Mouse (Mus musculus): ENCODE results near the gene Ifi207.
"Not testable (repeated sequence)": the region's sequence is repeated elsewhere in the genome, so short reads cannot be mapped to it uniquely, and the experiment has no call there.

Ifi207 gene

GRCm38 (mm10) chr1:173741656-173742055, at the start of gene Ifi207:
TSS of gene Ifi207 (minus strand) at chr1:173741747.
- no peak for DNase-seq (ENCODE audit: low read depth, low spot score)

- DNase-seq (ENCODE audit: low read depth, low spot score) = not testable (repeated sequence)
Measured at GRCm38 (mm10) chr1:173773457-173773856, 31.9 kb upstream of the Ifi207 start.

- DNase-seq (ENCODE audit: low read depth, low spot score) = peak; percentile 4
Measured at GRCm38 (mm10) chr1:173766848-173767617, 25.5 kb upstream of the Ifi207 start, which contains the start of gene Ifi204. TSS of gene Ifi204 (minus strand) at chr1:173766943.

GRCm38 (mm10) chr1:173760032-173760431, 18.5 kb upstream of the Ifi207 start:
- DNase-seq (ENCODE audit: low read depth, low spot score) = not testable (repeated sequence)

DNA sequence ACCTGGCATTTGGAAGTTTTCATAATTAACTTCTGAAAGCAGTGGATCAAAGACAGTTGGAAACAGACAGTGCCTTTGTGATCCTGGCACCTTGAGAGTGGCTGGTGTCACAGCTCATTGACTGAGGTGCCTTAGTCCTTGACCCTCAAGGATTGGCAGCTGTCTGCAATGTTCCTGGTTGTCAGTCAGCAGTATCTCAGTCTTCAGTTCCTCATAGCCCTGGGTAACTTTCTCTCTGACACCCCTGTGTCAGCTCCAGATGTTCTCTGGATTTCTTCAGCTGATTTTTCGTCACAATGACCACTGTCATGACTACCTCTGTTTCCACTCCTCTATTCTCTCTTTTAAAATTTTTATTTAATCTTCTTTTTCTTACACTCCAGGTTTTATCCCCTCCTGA, 715 bp upstream of the Ifi207 start:
- no peak for DNase-seq (ENCODE audit: low read depth, low spot score)

DNA sequence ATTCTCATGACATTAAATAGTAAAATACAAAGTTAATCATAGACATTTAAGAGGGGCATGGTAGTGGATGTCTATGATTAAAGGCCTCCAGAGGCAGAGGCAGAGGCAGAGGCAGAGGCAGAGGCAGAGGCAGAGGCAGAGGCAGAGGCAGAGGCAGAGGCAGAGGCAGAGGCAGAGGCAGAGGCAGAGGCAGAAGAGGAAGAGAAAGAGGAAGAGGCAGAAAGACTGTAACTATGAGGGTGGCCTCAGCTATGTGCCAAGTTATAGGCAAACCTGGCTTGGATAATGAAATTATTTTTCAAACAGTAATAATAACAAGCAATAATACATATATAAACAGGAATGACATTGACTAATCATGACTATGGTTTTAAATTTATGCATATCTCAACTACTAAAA, 1.0 kb downstream of the Ifi207 start:
- no peak for DNase-seq (ENCODE audit: low read depth, low spot score)

- peak; percentile 33 for DNase-seq (ENCODE audit: low read depth, low spot score)
Measured at GRCm38 (mm10) chr1:173736986-173737385, 4.6 kb downstream of the Ifi207 start.

DNA sequence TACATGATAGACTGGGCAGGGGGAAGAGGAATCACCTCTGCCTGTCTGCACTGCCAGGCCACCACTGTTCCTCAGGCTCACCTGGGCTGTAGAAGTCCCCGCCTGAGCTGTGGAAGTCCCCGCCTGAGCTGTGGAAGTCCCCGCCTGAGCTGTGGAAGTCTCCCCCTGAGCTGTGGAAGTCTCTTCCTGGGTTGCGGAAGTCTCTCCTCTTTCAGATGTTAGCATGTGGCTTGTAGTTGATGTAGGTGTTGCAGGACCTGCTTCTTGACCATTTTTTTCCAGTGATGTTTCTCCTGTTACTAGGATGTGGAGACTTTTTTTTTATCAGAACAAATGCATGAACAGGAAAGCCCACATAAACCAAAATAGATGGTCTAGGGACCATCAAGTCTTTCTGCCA, 6.5 kb downstream of the Ifi207 start:
- DNase-seq (ENCODE audit: low read depth, low spot score) = not testable (repeated sequence)

- no peak for DNase-seq (ENCODE audit: low read depth, low spot score)
Measured at GRCm38 (mm10) chr1:173733219-173733618, 8.3 kb downstream of the Ifi207 start.

- DNase-seq (ENCODE audit: low read depth, low spot score) = peak; percentile 7
Measured at GRCm38 (mm10) chr1:173694270-173694669, 47.3 kb downstream of the Ifi207 start.

GRCm38 (mm10) chr1:173678605-173679004, 62.9 kb downstream of the Ifi207 start:
- DNase-seq (ENCODE audit: low read depth, low spot score) = not testable (repeated sequence)

- DNase-seq (ENCODE audit: low read depth, low spot score) = not testable (repeated sequence)
Measured at GRCm38 (mm10) chr1:173673458-173674097, 68.0 kb downstream of the Ifi207 start, which contains the start of gene Ifi208. TSS of gene Ifi208 (plus strand) at chr1:173673675.
